ENCODE assay signal across 29 mouse cellular contexts in genomic region chr7:115485664-115486409, GRCm38 (mm10).
A peak's percentile ranks its signal among the peaks of the same experiment; 100 is the strongest.
DNase-seq lines count a peak whose midpoint lies in the region; ATAC-seq lines count a peak whose summit lies in the region.
"Had no signal": no experiment of that assay in that cellular context is flagged by ENCODE, and none has a peak within 500 bp of the region (broad histone marks: within the 10 kb centered on the region; RNA-seq: fewer than 3 reads in every experiment).

No protein-coding gene starts in this region.

- 49% methylated on average over 2 of the region's 2 CpGs for WGBS in embryonic facial prominence, embryonic 12.5 days
- 76% methylated on average over 2 of the region's 2 CpGs for WGBS in embryonic facial prominence, embryonic 10.5 days
- 45% methylated on average over 2 of the region's 2 CpGs for WGBS in embryonic facial prominence, embryonic 14.5 days

- ATAC-seq in embryonic facial prominence, embryonic 12.5 days (ENCODE audit: insufficient number of reproducible peaks, insufficient read depth, low FRiP score, low TSS enrichment): 0 out of 2 replicates have a peak, but pooled peaks have one; percentile 81
- ATAC-seq in embryonic facial prominence, embryonic 14.5 days (ENCODE audit: low read depth): peak; percentile 62; the same call in 1 of the 2 replicates
- ATAC-seq: forebrain, embryonic 13.5 days; forebrain, postnatal 0 days; hindbrain, postnatal 0 days; inflammation-experienced regulatory T-cells, adult 6 months; intestine, embryonic 16.5 days had no signal

- no peaks in the 10 kb centered on the region for H3K36me3 ChIP-seq in embryonic facial prominence, embryonic 12.5 days
- no peaks in the 10 kb centered on the region for H3K36me3 ChIP-seq in embryonic facial prominence, embryonic 10.5 days (replicated peaks)
- H3K36me3 ChIP-seq in embryonic facial prominence, embryonic 14.5 days (ENCODE audit: control insufficient read depth, insufficient read depth, low read length): no peaks in the 10 kb centered on the region
- H3K36me3 ChIP-seq: heart, embryonic 15.5 days had no signal

- no peak overlapping the region for H3K4me3 ChIP-seq in embryonic facial prominence, embryonic 12.5 days
- no peak overlapping the region for H3K4me3 ChIP-seq in embryonic facial prominence, embryonic 10.5 days
- H3K4me3 ChIP-seq in embryonic facial prominence, embryonic 14.5 days (ENCODE audit: low read depth, low read length): no peak overlapping the region
- H3K4me3 ChIP-seq: erythroblast, embryonic 14.5 days; forebrain, embryonic 10.5 days; forebrain, embryonic 13.5 days; gastrocnemius, adult 2 months; heart, embryonic 12.5 days; heart, embryonic 15.5 days had no signal

- peaks cover 21% of the 10 kb centered on the region for H3K4me1 ChIP-seq in embryonic facial prominence, embryonic 12.5 days
- H3K4me1 ChIP-seq in embryonic facial prominence, embryonic 10.5 days: peaks cover 18% of the 10 kb centered on the region
- peaks cover 13% of the 10 kb centered on the region; the same call in 1 of the 2 replicates for H3K4me1 ChIP-seq in embryonic facial prominence, embryonic 14.5 days (ENCODE audit: control insufficient read depth, insufficient read depth, low read length)
- H3K4me1 ChIP-seq: forebrain, embryonic 10.5 days; forebrain, embryonic 13.5 days had no signal

- no peaks in the 10 kb centered on the region for H3K9me3 ChIP-seq in embryonic facial prominence, embryonic 12.5 days
- H3K9me3 ChIP-seq in embryonic facial prominence, embryonic 10.5 days: no peaks in the 10 kb centered on the region
- no peaks in the 10 kb centered on the region for H3K9me3 ChIP-seq in embryonic facial prominence, embryonic 14.5 days (ENCODE audit: control insufficient read depth, low read length)
- H3K9me3 ChIP-seq: forebrain, embryonic 10.5 days; forebrain, embryonic 13.5 days; G1E; heart, embryonic 12.5 days; heart, embryonic 15.5 days had no signal

- H3K4me2 ChIP-seq in embryonic facial prominence, embryonic 12.5 days (replicated peaks): no peak overlapping the region
- no peak overlapping the region for H3K4me2 ChIP-seq in embryonic facial prominence, embryonic 14.5 days (ENCODE audit: low read depth, low read length)
- H3K4me2 ChIP-seq: forebrain, embryonic 13.5 days; heart, embryonic 12.5 days; heart, embryonic 15.5 days; hindbrain, embryonic 14.5 days had no signal

- DNase-seq in embryonic facial prominence, embryonic 10.5 days (ENCODE audit: low spot score): no peak
- DNase-seq in Muller cell, postnatal 12 days (ENCODE audit: inconsistent ontology term): peak; percentile 80
- peak; percentile 77 for DNase-seq in embryonic facial prominence, embryonic 14.5 days (ENCODE audit: low spot score)
- peak; percentile 20 for DNase-seq in retina, embryonic 14.5 days (ENCODE audit: low spot score)
- DNase-seq in urinary bladder, postnatal 36 days (ENCODE audit: low spot score in 2 of 2): no peak
- no peak for DNase-seq in right cerebral cortex, postnatal 10 days (ENCODE audit: low spot score in 2 of 2)
- DNase-seq: adrenal gland, adult 8-10 months; adrenal gland, postnatal 36 days; B cell, adult 2 months; cerebellum, adult 18-20 months; cerebellum, adult 9-10 months; cerebellum, postnatal 14 days; forebrain, postnatal 0 days; gastrocnemius, adult 2 months; gastrocnemius, postnatal 14 days; heart, postnatal 10 days; heart, postnatal 4 days had no signal

- peak overlapping the region; percentile 65; the same call in 1 of the 2 replicates for H3K27ac ChIP-seq in embryonic facial prominence, embryonic 12.5 days
- H3K27ac ChIP-seq in embryonic facial prominence, embryonic 10.5 days (replicated peaks): no peak overlapping the region
- H3K27ac ChIP-seq in embryonic facial prominence, embryonic 14.5 days (replicated peaks; ENCODE audit: low read depth, low read length): peak overlapping the region; percentile 44; the same call in 1 of the 2 replicates
- H3K27ac ChIP-seq: forebrain, embryonic 10.5 days; forebrain, embryonic 13.5 days; gastrocnemius, adult 2 months; heart, embryonic 15.5 days; hindbrain, embryonic 14.5 days; hindbrain, postnatal 0 days had no signal

- H3K9ac ChIP-seq in embryonic facial prominence, embryonic 12.5 days: no peak overlapping the region
- H3K9ac ChIP-seq in embryonic facial prominence, embryonic 14.5 days (ENCODE audit: low read depth, low read length): no peak overlapping the region
- H3K9ac ChIP-seq: forebrain, embryonic 13.5 days; forebrain, postnatal 0 days; heart, embryonic 12.5 days; heart, embryonic 15.5 days; hindbrain, embryonic 14.5 days had no signal

- peaks cover 13% of the 10 kb centered on the region for H3K27me3 ChIP-seq in embryonic facial prominence, embryonic 12.5 days
- H3K27me3 ChIP-seq in embryonic facial prominence, embryonic 10.5 days (replicated peaks; ENCODE audit: low read depth, poor library complexity, severe bottlenecking): 0 out of 2 replicates have a peak, but pooled peaks cover 4% of the 10 kb centered on the region
- peaks cover 18% of the 10 kb centered on the region; the same call in 1 of the 2 replicates for H3K27me3 ChIP-seq in embryonic facial prominence, embryonic 14.5 days (replicated peaks; ENCODE audit: control insufficient read depth, insufficient read depth, low read length)
- H3K27me3 ChIP-seq: CH12.LX; forebrain, embryonic 13.5 days; heart, embryonic 12.5 days; heart, embryonic 15.5 days had no signal

Comparison
In these comparisons a context has a peak if more than half of its experiments do, and no peak if none do; other contexts are left out.
1. DNase-seq: peak in Muller cell, postnatal 12 days (single experiment), embryonic facial prominence, embryonic 14.5 days (single experiment) and retina, embryonic 14.5 days (single experiment); none in embryonic facial prominence, embryonic 10.5 days (single experiment), urinary bladder, postnatal 36 days (0 of 2) and right cerebral cortex, postnatal 10 days (0 of 2).